Mouse (Mus musculus) midbrain, embryonic 11.5 days (tissue): Measurements from ENCODE around the gene Eif2b3. TPM values are rescaled to one million over a fixed set of nuclear protein-coding genes. Genes with fewer than 3 reads are reported as not detected.
A peak's percentile ranks its signal among the peaks of the same experiment; 100 is the strongest.

Source experiments
- ATAC-seq: fragments of 200-750 bp; cut with Nextera tagmentation; 2 replicates; pipeline ENCODE4 v1.8.0; 2017; ENCODE audit warnings: moderate TSS enrichment, moderate library complexity; ENCODE audit not compliant: low FRiP score
- DNase-seq: peaks from one replicate; pipeline ENCODE4 v3.0.0; 2015; ENCODE audit warnings: low spot score; ENCODE audit errors: missing footprints
- H3K27ac ChIP-seq: fragments of 300-500 bp; sonication (generic); 2 replicates; pipeline ENCODE4 v1.5.1; 2014; ENCODE audit warnings: low read depth, low read length
- H3K27me3 ChIP-seq: fragments of 300-500 bp; sonication (generic); 2 replicates; pipeline ENCODE4 v1.6.1; 2014; ENCODE audit warnings: mild to moderate bottlenecking, low read length, moderate library complexity, mixed read lengths; ENCODE audit not compliant: control insufficient read depth, insufficient read depth
- H3K36me3 ChIP-seq: fragments of 300-500 bp; sonication (generic); 2 replicates; pipeline ENCODE4 v1.6.1; 2014; ENCODE audit warnings: mild to moderate bottlenecking, low read length, moderate library complexity, mixed read lengths; ENCODE audit not compliant: control insufficient read depth, insufficient read depth
- H3K4me1 ChIP-seq: fragments of 300-500 bp; sonication (generic); 2 replicates; pipeline ENCODE4 v1.6.1; 2014; ENCODE audit warnings: low read length; ENCODE audit not compliant: control insufficient read depth, insufficient read depth
- H3K4me2 ChIP-seq: fragments of 300-500 bp; sonication (generic); 2 replicates; pipeline ENCODE4 v1.6.1; 2014; ENCODE audit warnings: mild to moderate bottlenecking, moderate library complexity
- H3K4me3 ChIP-seq: fragments of 300-500 bp; sonication (generic); 2 replicates; pipeline ENCODE4 v1.5.1; 2014; ENCODE audit warnings: low read depth, low read length
- H3K9ac ChIP-seq: fragments of 300-500 bp; sonication (generic); 2 replicates; pipeline ENCODE4 v1.6.1; 2014; ENCODE audit warnings: low read length
- H3K9me3 ChIP-seq: fragments of 300-500 bp; sonication (generic); 2 replicates; pipeline ENCODE4 v1.6.1; 2016; ENCODE audit warnings: low read length; ENCODE audit not compliant: control insufficient read depth
- WGBS: fragments of 180-500 bp; shearing (Covaris S2); extraction: QIAGEN DNeasy Blood & Tissue Kit; methylation state at CpG from one replicate; pipeline ENCODE4 v1.1.7; 2014; 5-methylcytosine and 5-hydroxymethylcytosine counted together
- polyA plus RNA-seq: library from polyadenylated mRNA; unstranded; fragments of >200 nt; fragmentation: Nextera tagmentation; extraction: Ambion mirVana; gene quantifications from 2 replicates; pipeline ENCODE4 v1.2.1, GENCODE M21; 2014

Eif2b3 gene
- polyA plus RNA-seq, 1 experiment from 2014 or later = 43.0 TPM

DNA sequence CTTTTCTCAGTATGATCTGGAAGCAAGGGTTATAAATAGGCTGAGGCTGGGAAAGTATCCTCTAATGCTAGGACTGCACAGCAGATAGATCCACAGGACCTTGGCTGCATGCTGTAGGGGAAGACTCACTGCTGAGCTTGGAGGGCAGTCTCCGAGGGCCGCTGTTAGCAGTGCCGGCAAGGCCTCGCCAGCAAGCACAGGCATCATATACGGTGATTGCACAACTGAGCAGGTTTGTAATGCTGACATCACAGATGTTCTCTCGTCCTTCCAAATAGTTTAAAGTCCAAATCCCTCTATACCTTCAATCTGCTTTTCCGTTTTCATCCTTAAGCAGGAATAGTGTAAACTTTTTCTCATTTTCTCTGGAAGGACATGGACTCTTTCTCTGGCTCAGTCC, 48.8 kb downstream of the Eif2b3 start:
- no peak overlapping the region for H3K27ac ChIP-seq
- H3K9ac ChIP-seq = no peak overlapping the region
- no peaks in the 10 kb centered on the region for H3K9me3 ChIP-seq
- no peak for ATAC-seq
- no peak overlapping the region for H3K4me3 ChIP-seq
- no peaks in the 10 kb centered on the region for H3K4me1 ChIP-seq
- no peak overlapping the region for H3K4me2 ChIP-seq
- WGBS = 93% methylated on average over 7 of the region's 7 CpGs
- no peak for DNase-seq
- H3K36me3 ChIP-seq = peaks cover 13% of the 10 kb centered on the region
- H3K27me3 ChIP-seq = peaks cover 52% of the 10 kb centered on the region

DNA sequence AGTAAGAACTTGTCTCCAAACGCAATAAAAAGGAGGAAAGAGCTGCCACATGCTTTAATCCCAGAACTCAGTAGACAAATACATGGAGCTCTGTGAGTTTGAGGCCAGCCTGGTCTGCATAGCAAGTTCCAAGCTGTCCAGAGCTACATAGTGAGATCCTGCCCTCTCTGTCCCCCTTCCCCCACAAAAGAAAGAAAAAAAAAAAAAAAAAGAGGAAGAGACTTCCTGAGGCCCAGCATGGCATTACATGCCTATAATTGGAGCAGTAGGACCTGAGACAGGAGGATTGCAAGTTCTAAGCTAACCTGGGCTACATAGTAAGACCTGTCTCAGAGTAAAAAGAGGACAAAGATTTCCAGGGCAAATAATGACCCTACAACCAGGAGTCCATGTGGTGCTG, 50.4 kb downstream of the Eif2b3 start:
- Histone ChIP-seq H3K9ac (no peak overlapping the region), H3K4me2 (no peak overlapping the region), H3K27ac (no peak overlapping the region), H3K36me3 (peaks cover 13% of the 10 kb centered on the region), H3K27me3 (peaks cover 38% of the 10 kb centered on the region), H3K4me3 (no peak overlapping the region), H3K4me1 (no peaks in the 10 kb centered on the region), H3K9me3 (no peaks in the 10 kb centered on the region)
- WGBS = 100% methylated on average over 1 of the region's 1 CpGs
- no peak for ATAC-seq
- DNase-seq = no peak

DNA sequence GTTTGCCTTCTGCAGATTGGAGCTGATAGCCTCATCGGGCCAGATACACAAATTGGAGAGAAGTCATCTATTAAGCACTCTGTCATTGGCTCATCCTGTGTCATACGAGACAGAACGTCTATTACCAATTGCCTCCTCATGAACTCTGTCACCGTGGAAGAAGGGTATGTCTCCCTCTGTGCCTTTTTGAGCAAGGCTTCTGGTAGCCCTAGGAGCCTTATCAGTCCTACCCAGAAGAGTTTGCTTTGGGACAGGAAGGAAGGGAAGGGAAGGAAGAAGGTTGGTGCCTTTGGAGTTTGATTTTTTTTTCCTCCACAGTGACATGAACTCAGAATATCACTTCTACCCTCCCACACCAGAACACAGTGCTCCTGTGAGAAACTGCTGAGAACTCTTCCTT, 51.4 kb downstream of the Eif2b3 start:
- no peak overlapping the region for H3K4me2 ChIP-seq
- DNase-seq (no peak), ATAC-seq (no peak)
- H3K27me3 ChIP-seq = peaks cover 28% of the 10 kb centered on the region
- no peak overlapping the region for H3K4me3 ChIP-seq
- no peaks in the 10 kb centered on the region for H3K9me3 ChIP-seq
- peaks cover 13% of the 10 kb centered on the region for H3K36me3 ChIP-seq
- WGBS = 88% methylated on average over 4 of the region's 4 CpGs
- H3K4me1 ChIP-seq = no peaks in the 10 kb centered on the region
- no peak overlapping the region for H3K9ac ChIP-seq
- H3K27ac ChIP-seq = no peak overlapping the region

DNA sequence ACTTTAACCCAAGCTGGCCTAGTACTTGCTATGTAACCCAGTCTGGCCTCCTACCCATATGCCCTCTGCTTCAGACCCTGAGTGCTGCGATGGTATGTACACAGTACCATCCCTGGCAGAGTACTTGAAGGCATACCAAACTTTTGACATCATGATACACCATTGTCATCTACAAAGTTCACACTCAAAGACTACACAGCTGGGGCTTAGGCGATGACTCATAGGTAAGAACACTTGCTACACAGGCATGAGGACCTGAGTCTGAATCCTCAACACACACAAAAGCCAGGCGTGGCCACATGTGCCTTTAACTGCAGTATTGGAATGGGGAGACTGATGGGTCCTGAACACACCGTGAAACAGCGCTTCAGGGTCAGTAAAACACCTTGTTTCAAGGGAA, 52.0 kb downstream of the Eif2b3 start:
- no peak overlapping the region for H3K9ac ChIP-seq
- WGBS = 96% methylated on average over 5 of the region's 5 CpGs
- peaks cover 23% of the 10 kb centered on the region for H3K27me3 ChIP-seq
- H3K9me3 ChIP-seq = no peaks in the 10 kb centered on the region
- H3K27ac ChIP-seq = no peak overlapping the region
- no peak overlapping the region for H3K4me3 ChIP-seq
- H3K36me3 ChIP-seq = peaks cover 13% of the 10 kb centered on the region
- no peak overlapping the region for H3K4me2 ChIP-seq
- DNase-seq (no peak), ATAC-seq (no peak)
- no peaks in the 10 kb centered on the region for H3K4me1 ChIP-seq

DNA sequence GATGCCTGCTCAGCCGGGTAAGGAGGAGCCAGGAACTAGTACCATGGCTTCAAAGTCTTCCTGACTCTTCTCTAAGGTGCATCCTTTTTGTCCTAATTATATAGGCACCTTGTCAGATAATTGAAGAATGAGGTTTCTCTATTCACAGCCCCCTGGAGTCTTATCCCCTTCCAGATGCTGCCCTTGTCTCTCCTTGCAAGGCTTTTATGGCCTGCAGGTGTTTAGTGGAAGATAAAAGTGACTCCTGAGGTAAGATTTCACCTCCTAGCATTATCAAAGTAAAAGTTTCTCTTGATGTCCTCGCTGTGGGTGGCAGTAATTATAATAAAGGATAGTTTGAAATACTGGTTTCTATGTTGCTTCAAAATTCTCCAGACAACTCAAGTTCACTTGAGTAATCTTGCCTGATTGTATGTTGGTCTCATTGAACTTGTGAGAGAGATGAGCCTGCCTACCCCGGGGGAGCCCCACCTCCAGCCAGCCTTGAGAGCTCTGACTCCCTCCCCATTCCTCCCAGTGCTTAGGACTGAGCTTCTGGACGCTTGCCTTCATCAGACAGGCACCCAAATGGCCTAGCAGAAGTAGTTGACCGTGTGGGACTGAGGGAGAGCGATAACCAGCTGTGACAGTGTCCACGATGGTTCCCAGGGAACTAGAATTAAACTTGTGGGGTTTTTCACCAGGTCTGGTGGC, 68.9 kb downstream of the Eif2b3 start:
- ATAC-seq = no peak

DNA sequence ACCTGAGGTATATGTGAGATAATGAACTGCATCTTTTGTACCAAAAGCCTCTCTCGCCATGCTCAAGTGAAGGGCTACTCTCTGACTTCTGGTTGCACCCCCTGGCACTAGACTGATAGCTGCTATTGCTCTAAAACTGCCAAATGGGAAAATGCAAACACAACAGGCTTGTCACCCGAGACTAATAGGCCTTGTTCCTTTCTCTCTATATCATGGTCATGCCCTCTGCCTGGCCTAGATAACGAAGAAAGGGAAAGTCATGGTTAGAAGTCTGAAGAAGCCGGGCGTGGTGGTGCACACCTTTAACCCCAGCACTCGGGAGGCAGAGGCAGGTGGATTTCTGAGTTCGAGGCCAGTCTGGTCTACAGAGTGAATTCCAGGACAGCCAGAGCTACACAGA, 71.4 kb downstream of the Eif2b3 start:
- ATAC-seq (no peak), DNase-seq (no peak)
- peaks cover 9% of the 10 kb centered on the region for H3K27me3 ChIP-seq
- 85% methylated on average over 7 of the region's 7 CpGs for WGBS
- H3K4me3 ChIP-seq = no peak overlapping the region
- H3K27ac ChIP-seq = no peak overlapping the region
- no peak overlapping the region for H3K4me2 ChIP-seq
- H3K4me1 ChIP-seq = peaks cover 3% of the 10 kb centered on the region
- no peaks in the 10 kb centered on the region for H3K36me3 ChIP-seq
- H3K9me3 ChIP-seq = no peaks in the 10 kb centered on the region
- no peak overlapping the region for H3K9ac ChIP-seq

More for the DNA sequence above, 68.9 kb downstream of the Eif2b3 start:
- no peak overlapping the region for H3K4me3 ChIP-seq
- H3K27ac ChIP-seq = no peak overlapping the region
- no peak overlapping the region for H3K9ac ChIP-seq
- H3K27me3 ChIP-seq = no peaks in the 10 kb centered on the region
- no peaks in the 10 kb centered on the region for H3K9me3 ChIP-seq
- no peak for DNase-seq
- WGBS = 82% methylated on average over 7 of the region's 7 CpGs
- no peaks in the 10 kb centered on the region for H3K4me1 ChIP-seq
- H3K36me3 ChIP-seq = no peaks in the 10 kb centered on the region
- H3K4me2 ChIP-seq = no peak overlapping the region

DNA sequence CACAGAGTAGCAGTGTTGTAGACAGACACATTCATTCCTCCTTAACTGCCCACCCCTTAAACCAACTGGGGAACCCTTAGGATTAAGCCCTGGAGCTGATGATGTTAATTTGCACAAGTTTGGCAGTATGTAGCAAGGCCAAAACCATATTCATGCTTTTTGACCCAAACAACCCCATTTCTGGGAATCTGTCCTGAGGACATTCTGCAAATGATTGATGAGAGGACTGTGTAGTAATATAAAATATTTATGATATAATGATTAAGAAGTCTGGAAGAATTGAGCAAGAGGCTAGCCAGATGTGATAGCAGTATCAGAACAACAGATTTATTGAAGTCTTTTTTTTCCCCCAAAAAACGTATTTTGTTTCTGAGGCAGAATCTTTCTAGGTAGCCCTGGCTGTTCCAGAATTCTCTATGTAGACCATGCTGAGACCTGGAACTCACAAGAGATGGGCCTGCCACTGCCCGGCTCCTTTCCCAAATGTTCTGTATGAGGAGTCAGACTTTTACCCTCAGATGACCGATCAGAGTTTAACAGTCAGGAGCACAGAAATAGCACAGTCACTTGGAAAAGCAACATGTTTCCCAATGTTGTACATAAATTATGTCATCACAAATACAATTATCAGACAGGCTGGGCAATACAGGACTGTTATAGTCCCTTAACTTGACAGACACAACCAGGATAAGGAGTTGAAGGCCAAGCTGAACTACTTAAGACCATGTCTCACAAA, 75.6 kb downstream of the Eif2b3 start:
- no peaks in the 10 kb centered on the region for H3K36me3 ChIP-seq
- H3K9me3 ChIP-seq = no peaks in the 10 kb centered on the region
- no peak overlapping the region for H3K27ac ChIP-seq
- WGBS = 85% methylated on average over 3 of the region's 3 CpGs
- peaks cover 9% of the 10 kb centered on the region for H3K27me3 ChIP-seq
- H3K9ac ChIP-seq = no peak overlapping the region
- DNase-seq (no peak), ATAC-seq (no peak)
- no peak overlapping the region for H3K4me2 ChIP-seq
- peaks cover 23% of the 10 kb centered on the region for H3K4me1 ChIP-seq
- H3K4me3 ChIP-seq = no peak overlapping the region

DNA sequence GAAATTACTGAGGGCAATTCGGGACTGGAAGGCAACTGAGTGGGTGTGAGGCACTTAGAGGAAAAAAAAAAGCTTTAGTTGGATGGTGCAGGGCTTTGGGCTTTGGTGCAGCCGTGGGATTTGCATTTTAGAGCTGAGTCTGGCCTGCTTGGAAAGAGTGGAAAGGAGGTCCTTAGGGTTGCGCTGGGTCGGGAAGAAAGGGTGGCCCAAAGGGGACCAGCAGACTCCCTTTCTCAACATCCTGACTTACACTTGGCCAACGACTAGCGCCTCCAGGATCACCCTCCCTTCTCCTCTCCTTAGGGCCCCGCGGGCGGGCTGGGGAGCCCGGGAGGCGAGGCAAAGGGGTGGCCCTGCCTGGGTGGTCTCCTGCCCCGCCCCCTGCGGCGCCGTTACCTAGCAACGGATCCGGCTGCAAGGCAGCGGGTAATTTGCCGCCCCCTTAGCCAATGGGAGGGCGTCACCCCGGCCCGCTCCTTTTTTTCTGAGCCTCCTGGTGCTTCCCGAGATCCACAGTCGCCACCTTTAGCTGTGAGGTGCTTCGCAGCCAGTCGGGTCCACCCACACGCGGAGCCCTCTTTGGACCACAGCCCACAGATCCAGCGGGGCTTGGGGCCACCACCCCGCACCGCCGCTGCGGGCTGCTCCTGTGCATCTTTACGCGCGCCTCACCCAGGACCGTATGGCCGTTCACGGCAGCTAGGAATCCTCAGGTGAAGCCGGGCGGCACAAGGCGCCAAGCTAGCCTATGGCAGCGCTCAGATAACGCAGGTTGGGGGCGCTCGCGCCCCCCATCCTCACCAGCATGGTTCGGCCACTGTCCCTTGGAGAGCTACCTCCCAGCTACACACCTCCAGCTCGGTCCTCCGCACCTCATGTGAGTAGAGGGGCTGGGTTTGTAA, 76.6 kb downstream of the Eif2b3 start, which contains the start of gene Ptch2:
Ptch2 (plus strand) TSS at position 525 of the 902 bp plus-strand sequence.
- Histone ChIP-seq H3K9me3 (no peaks in the 10 kb centered on the region), H3K4me2 (peak within 1 kb of the TSS; percentile 98), H3K9ac (peak within 1 kb of the TSS; percentile 67), H3K27ac (peak within 1 kb of the TSS; percentile 54), H3K27me3 (peaks cover 9% of the 10 kb centered on the region), H3K4me3 (peak within 1 kb of the TSS; percentile 55), H3K36me3 (no peaks in the 10 kb centered on the region), H3K4me1 (peaks cover 23% of the 10 kb centered on the region)
- DNase-seq = peak; percentile 99
- peak; percentile 92 for ATAC-seq
- under 1% methylated on average over 48 of the region's 50 CpGs for WGBS
